Mouse (Mus musculus) inflammation-experienced regulatory T-cells, adult 6 months (primary cell): ENCODE data around the gene Col6a5. TPM values are rescaled to one million over a fixed set of nuclear protein-coding genes. Genes with fewer than 3 reads are reported as not detected.
A peak's percentile ranks its signal among the peaks of the same experiment; 100 is the strongest.
"Not testable (repeated sequence)": the region's sequence is repeated elsewhere in the genome, so short reads cannot be mapped to it uniquely, and the experiment has no call there.

Experiments
- ATAC-seq: one replicate; pipeline ENCODE4 v1.8.0; 2017
- polyA plus RNA-seq, 3 experiments: library from polyadenylated mRNA; unstranded; fragments of 100-300 nt; shearing (Covaris generic); gene quantifications; one replicate each; pipeline ENCODE4 v1.2.1; 2017

Gene Col6a5
- polyA plus RNA-seq, 3 experiments from 2014 or later = not detected

DNA sequence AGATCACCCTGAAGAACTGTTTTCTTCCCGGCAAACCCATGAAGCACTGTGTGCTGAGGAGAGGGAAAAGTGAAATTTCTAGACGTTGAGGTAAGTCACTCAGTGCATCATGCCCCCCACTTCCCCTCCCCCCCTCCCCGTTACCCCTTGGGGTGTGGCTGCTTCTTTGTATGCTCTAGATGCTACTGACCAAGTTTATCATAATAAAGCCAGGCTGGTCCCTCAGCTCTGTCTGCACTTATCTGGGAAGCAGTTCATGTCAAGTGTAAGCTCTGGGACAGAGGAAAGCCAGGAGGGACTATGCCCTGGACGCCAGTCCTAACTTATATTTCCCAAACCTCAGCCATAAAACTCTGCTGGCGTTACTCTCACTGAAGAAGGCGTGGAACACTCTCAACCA, 53.0 kb downstream of the Col6a5 start:
- ATAC-seq = no peak

DNA sequence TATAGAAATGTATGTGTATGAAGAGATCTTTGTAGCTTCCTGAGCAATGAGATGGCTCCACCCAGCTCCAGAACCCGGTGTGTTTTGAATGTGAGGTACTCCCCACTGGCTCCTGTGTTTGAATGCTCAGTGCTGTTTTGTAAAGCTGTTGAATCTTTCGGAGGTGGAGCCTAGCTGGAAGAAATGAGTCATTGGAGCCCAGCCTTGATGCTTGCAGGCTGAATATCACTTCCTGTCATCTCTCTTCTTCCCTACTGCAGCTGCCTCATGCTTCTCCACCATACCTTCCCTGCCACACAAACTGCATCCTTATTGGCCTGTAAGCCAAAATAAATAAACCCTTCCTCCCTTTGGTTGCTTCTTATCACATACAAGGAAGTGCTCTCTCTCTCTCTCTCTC, 72.9 kb downstream of the Col6a5 start:
- ATAC-seq = peak; percentile 97

DNA sequence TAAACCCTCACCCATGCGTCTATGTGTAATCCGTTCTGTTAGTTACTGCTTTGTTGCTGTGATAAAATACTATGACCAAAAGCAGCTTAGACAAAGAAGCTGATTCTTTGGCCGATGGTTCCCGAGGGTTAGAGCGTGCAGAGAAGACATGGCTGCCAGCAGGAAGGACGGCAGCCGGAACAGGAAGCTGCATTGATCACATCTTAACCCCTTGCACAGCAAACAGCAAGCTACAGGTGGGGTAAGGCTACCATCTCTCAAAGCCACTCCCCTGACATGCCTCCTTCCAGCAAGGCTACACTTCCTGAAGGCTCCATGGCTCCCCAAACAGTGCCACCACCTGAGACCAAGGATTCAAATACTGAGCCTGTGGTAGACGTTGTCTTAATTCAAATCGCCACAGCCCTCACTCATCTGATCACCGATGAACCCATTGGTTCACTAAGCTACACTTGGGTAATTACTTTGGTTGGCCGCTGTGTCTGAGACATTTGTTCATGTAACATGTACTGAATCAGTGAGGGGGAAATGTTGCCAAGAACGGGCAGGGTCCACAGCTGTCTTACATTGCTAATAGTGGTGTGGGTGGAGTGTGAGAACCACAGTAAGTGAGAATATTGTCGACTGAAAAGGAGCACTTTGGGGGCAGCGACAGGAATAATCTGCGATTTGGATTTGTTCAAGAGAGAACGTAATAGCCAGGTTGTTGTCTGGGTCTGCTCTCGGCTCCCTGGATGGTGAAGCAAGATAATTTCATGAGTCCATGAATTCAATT, 75.6 kb downstream of the Col6a5 start:
- ATAC-seq = no peak

DNA sequence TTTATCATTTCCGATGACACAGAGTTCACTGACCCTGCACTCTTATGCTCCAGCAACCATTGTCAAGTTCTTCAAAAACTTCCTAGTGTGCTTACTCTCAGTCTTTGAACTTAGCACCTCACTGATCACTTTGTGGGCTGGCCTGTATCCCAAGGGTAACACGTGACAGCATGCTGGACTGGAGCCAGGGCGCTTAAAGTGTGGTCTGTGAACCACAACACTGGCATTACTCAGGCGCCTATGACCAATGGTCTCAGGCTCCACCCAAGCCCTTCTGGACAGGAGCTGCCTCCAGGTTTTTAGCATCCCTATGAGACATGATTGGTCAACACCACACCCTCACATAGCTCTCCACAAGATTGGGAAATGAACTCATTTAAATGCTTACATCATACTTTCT, 79.7 kb downstream of the Col6a5 start:
- ATAC-seq = no peak

DNA sequence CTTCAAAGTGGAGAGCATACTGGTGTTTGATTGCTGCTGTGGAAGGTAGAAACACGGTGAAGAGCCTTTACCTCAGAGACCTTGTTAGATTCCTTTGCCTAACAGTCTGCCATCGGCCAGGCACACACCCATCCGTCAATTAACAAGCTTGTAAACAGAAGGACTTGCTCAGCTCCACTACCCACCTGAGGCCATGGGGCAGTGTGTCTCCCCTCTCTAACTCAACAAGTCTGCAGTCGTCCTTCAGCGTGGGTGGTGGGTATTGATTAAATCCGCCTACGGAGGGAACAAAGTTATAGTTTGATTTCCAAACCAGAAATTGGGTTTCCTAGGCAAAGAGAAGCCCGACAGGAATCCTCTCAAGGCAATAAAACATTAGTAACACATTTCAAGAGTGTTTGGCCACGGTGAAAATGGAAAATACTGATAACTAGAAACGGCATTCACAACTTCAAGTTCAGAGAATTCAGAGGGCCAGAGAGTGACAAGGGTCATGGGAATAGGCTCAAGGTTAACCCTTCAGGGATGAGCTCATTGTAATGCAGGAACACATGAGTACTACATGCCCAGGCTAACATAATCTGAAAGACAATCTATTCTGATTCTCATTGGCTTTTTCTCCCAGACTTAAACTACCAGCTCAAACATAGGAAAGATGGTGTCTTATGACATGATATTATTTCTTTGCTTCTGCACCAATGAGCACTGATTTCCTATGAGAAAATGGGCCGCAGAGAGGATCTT, 81.9 kb downstream of the Col6a5 start:
- no peak for ATAC-seq

DNA sequence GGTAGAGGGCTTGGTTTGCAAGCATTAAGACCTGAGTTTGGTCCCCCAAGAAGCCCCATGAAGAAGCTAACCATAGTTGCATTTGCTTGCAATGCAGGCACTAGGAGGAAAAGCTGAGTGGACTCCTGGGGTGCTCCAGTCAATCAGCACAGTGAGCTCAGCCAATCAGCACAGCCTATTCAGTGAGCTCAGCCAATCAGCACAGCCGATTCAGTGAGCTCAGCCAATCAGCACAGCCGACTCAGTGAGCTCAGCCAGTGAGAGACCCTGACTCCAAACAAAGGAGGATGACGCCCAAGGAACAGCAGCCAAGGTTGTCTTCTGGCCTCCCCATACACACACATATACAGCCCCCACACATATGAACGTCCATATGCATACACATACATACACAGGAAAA, 84.3 kb downstream of the Col6a5 start:
- ATAC-seq = no peak

DNA sequence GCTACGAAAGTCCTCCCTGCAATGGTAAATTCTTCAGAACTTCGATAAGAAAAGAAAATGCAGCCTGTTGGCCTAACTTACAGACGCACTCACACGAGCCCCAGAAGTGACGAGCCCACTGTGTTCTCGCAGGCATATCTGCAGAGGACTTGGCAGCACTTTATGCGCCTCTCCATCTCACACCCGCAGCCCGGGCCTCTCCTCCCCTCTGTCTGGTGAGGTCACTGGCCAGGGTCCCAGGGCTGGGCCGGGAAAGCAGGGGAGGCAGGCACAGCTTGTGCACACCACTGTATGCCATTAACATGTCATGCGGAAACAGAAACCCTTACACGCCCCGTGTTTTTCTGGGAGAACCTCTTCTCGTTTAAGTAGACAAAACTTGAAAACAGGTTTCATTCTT, 88.8 kb downstream of the Col6a5 start:
- ATAC-seq = no peak

DNA sequence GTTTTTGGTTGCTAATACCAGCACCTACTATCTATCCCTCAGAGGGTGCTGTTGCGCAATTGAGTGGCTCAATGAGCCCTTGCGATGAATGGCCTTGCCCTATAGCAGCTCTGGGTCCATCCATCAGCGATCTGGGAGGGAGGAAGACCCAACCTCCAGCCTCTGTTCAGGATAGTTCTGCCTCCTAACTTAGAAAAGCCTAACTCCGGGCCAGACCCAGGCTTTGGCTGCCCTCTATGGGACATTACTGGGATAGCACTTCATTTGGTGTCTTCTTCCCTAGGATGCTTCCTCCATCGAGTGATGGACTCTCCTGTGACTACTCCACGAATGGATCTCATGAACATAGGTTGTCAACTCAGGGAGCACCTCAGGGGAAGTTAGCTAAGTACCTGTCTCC, 102.7 kb downstream of the Col6a5 start:
- no peak for ATAC-seq

DNA sequence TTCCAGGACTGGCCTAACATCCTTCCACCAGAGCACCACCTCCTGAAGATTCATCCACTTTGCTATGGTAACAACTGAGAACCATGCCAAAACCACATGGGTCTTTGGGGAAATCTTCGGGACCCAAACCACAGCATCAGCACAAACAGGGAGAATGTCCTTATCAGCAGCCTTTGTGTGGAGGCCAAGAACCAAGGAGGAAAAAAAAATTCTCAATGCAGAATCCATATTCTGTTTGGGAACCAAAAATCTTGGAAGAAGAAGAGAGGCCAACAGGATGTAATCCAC, 107.7 kb downstream of the Col6a5 start:
- ATAC-seq = no peak

DNA sequence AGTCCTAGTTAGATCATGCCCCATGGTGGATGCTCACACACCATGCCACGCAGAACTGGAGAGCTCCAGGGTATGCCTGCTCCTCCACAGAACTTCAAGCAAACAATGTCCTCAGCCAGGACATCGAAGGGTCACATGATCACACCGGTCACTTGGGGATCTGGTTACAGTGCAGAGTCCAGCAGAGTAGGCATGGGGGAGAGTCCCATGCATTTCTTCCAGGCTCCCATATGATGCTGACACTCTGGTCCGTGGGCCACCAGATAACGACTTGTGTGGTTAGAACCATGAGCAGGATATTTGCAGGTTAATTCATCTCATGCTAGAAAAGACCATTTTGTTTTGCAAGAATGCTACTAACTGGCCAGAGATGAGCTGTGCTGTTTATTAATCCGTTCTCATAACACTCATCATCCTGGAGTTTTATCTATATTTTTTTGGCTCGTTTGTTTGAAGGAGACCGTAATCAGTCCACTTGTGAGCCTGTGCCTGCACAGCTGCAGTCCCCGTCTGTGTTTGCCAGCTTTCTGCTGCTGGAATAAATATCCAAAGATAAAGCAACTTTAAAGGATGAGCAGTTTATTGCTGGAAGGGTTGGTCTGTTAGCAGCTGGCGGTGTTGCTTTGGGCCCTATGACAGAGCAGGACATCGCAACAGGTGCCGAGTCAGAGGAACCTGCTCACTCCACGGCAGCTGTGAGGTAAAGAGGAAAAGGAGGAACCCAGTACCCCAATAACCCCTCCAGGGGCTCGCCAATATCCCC, 108.2 kb downstream of the Col6a5 start:
- no peak for ATAC-seq

DNA sequence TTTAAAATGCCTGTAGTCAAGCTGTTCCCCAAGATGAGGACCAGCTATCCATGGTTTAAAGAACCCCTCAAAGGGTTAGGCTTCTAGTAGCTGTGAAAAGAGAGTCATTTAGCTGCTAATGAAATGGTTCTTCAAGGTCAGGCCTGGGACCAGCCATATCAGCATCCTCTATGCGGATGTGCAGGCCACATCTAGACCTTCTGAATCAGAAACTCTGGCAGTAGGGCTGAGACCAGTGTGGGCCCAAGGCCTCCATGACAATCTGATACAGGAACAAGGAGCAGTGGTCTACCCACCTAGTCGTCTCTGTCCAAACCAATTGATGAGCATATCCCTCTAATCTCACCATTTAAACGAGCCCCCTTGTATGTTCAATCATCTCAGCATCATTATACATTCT, 109.4 kb downstream of the Col6a5 start:
- ATAC-seq = no peak

DNA sequence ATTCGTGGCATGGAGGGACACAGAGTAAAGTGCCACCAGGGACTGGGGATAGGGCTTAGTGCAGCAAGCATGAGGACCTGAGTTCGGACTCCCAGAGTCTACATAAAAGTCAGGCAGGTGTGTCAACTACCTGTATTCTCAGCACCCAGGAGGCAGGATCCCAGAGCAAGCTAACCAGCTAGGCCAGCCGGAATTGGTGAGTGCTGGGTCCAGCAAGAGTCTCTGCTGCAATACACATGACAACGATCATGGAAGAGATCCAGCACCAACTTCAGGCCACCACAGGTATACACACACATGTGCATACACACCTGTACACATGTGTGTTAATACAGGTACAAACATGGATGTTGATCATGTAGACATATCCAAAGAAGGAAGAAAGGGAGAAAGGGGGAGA, 112.0 kb downstream of the Col6a5 start:
- no peak for ATAC-seq

DNA sequence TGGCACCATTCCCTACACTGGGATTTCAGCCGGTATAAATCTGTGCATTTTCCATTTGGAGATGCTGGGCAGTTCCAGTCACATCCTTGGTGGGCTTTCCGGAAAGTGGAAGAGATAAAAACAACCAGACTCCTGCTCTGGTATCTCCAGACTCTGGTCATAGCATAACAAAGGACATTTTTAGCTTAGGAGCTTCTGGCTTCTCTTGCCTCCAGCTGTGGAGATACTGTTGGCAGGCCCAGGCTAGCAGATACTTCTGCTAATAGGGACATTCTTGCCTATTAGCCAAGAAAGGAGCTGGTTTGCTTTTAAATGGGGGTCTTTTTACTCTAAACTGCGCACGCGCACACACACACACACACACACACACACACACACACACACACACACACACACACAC, 113.2 kb downstream of the Col6a5 start:
- no peak for ATAC-seq

DNA sequence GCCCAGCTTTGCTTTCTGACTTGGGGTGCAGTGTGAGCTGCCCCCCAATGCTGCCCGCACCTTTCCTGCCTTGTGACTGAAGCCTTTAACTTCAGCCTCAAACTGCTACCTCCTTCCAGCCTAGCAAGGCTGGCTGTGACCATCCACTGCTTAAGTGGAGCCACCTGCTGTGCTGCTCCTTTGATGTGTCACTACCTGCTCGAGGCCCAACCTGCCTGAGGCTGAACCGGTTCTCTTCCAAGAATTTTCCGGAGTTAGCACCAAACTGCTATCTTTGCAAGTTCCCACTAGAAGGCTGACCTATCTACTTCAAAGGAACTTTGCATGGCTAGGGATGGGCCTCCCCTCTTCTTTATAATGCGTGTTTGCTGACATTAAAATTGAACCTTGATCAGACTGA, 119.1 kb downstream of the Col6a5 start:
- ATAC-seq = not testable (repeated sequence)

DNA sequence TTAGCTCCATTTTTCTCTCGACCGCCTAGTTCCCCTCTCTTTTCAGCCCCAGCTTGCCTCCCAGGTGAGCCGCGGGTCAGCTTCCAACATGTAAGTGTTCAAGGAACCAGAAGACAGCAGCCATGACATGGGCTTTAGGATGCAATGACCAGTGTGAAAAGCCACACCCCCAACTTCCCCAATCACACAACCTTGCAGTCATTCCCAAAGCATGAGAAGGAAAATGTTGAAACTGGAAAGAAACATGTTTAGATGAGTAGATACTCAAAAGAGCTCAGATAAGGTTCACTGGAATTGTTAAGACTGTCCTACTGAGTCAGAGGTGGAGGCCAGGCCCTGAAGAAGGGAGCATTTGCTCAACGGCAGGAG, 121.3 kb downstream of the Col6a5 start:
- ATAC-seq = no peak

DNA sequence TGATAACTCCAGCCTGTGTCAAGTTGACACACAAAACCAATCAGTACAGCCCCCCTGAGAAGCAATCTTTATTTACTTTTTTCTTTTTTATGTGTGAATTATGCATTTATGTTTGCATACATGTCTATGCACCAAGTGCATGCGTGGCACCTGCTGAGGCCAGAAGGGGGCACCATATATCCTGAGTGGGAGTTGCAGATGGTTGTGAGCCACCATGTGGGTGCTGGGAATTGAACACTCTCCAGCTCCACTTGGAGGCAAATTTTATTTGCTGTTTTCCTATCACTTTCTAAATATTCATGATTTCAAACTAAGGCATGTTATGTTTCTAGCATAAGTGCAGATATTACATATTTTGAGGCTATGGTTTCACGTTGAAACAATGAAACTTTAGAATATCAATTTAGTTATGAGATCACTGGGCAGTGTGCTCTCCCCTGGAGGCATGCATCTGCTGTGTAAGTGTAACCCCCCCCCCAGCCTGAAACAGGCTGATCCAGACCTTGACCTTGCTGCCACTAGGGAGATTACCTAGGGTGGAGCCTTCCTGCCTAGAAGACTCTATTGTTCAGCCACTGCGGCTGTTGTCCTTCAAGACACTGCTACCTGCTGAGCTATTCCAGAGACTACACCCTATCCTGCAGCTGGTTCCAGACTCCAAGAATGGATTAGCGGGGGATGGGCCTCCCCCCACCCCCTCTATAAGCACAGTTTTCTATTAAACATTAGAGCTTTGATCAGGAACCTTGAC, 121.9 kb downstream of the Col6a5 start:
- no peak for ATAC-seq

DNA sequence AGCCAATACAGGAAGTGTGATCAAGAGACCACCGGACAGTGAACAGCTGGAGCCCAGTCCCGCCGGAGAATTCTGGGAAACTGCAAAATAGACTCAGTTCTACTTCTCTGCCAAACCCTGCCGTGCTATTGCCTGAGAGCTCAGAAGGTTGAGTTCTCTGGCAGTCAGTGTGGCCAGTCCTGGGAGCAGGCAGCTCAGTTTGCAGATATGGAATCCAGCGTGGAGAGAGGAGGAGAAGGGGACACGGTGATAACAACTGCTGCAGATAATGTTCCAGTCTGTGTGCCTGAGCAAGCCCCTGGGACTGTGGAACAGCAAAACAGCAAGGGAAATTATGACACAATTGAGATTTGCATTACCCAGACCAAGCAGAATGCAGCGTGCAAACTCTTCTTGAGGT, 124.9 kb downstream of the Col6a5 start:
- no peak for ATAC-seq

DNA sequence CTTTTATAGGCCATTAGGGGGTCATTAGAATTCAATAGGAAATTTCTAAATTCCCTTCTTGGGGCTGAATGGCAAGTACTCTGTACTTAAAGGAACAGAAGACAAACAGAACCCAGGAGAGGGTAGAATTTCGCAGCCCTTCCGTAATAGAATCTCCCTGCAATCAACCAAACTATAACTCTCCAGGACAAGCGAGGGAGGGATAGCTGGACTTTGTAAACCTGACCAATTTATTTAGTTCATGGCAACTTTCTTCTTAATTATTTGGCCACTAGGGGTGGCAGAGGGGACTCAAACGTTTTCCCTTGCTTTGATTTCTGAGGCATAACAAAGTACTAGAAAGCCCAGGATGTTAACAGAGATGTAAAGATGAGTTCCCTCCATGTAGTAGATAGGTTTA, 125.6 kb downstream of the Col6a5 start:
- ATAC-seq = no peak

DNA sequence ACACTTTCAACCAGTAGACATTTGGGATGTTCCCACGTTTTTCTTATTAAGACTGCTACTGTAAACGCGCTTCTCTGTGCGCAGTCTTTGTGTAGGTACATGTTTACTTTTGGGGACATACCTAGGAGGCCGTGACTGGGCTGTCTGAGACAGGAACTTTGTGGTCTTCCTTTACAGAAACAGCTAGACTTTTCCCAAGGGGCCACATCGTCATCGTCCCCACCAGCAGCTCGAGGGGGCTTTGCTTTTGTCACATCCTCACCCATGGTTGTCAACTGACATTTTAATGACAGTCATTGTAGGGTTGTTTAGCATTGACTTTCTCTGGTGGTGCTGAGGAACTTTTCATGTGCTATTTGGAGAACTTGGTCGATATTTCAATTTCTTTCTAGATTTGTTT, 129.2 kb downstream of the Col6a5 start:
- no peak for ATAC-seq

DNA sequence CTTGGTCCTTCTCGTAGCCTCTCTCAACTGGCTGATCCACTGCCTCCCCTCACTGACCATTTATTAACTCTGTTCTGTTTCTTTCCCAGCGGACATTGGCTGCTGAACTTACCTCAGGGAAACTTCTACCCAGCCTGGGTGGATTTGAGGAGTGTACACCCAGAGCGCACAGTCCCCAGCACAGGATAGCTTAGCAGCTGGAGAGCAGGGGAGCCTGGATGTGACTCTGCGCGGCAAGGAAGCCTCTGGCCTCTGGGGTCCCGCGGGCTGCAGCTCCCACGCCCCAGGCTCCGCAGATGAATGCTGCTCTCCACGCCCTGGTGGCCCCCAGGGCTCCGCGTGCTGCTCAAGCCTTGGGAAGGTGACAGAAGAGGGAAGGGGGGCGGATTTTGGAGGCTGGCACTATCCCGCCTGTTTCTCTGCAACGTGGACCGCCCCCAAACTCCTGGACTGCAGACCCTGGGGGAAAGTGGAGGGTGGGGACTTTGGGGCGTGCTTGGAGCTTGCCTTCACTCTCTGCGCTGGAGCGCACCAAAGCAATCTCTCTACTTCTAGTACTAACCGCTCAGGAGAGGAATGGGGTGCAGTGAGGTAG, 132.6 kb downstream of the Col6a5 start, which contains the start of gene Col6a6:
TSS of gene Col6a6 (minus strand) at position 370 of the 595 bp plus-strand sequence.
- no peak for ATAC-seq

DNA sequence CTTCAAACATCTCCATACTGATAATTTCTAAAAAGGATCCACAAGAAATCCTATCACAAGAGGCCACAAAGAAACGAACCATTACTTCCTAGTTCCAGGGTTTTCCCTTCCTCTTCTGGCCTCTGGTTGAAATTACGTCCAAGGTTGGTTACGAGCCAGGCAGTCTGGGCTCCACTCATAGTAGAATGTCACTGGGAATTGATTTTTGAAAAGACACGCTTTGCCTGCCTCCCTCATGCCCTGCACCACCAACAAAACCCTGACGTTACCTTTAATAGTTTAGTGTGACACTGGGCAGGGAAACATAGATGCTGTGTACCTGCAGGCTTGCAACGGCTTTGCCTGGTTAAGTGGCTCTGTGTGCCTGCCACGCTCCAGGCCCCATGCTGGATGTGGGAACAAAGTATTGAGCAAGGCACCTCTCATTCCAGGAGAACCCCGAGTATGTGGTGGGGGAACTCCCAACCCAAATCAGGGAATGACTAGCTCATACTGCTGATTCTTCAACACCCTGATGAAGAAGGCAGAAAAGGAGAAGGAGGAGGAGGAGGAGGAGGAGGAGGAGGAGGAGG, 133.3 kb downstream of the Col6a5 start:
- ATAC-seq = no peak

DNA sequence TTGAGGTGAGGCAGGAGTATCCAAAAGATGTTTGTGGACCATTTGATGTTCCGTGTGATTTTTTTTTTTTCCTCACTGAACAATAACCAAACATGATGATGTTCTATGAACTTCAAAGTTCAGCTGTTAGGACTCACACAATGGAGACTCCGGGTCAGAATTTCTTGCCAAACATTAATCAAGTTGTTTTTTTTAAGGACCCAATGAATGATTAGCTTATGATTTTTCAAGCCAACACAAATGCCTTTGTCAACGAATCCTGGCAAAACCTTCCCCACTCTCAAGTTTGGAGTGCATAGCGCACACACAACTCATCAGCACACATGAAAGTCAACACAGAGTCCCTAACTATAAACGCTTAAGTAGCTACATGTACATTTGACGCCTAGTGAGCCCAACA, 139.7 kb downstream of the Col6a5 start:
- no peak for ATAC-seq
